Mouse (Mus musculus) lung, postnatal 0 days (tissue): Measurements from ENCODE around the gene Dhrs11.

ENCODE experiments used
- CTCF ChIP-seq: IDR thresholded peaks from 2 replicates; pipeline ENCODE4 v1.5.1; 2016; ENCODE audit warnings: antibody characterized with exemption, mild to moderate bottlenecking
- EP300 ChIP-seq: IDR thresholded peaks from 2 replicates; pipeline ENCODE4 v1.6.1; 2016; ENCODE audit warnings: antibody characterized with exemption, mild to moderate bottlenecking, control low read depth

GRCm38 (mm10) chr11:84868786-84869259 is 40.0 kb upstream of the Dhrs11 start:
- no peak for TF ChIP-seq CTCF
- TF ChIP-seq EP300, result no peak
